Mouse (Mus musculus) small intestine, adult 2 months (tissue): Measurements from ENCODE around the gene Hyou1. TPM values are rescaled to one million over a fixed set of nuclear protein-coding genes. Genes with fewer than 3 reads are reported as not detected.
"Not testable (repeated sequence)": the region's sequence is repeated elsewhere in the genome, so short reads cannot be mapped to it uniquely, and the experiment has no call there.

Source experiments
- H3K27ac ChIP-seq: fragments of 200-500 bp; 2 replicates; pipeline ENCODE4 v1.5.1; 2012; ENCODE audit warnings: low read depth, low read length, control low read depth, inconsistent platforms; ENCODE audit not compliant: insufficient read depth
- H3K27me3 ChIP-seq: fragments of 200-500 bp; 2 replicates; pipeline ENCODE4 v1.6.1; 2012; ENCODE audit warnings: mild to moderate bottlenecking, moderate library complexity, low read length, inconsistent platforms; ENCODE audit not compliant: control insufficient read depth, insufficient read depth
- H3K36me3 ChIP-seq: fragments of 200-500 bp; 2 replicates; pipeline ENCODE4 v1.6.1; 2012; ENCODE audit warnings: mild to moderate bottlenecking, low read length, control low read depth, inconsistent platforms; ENCODE audit not compliant: control insufficient read depth, insufficient read depth
- H3K4me1 ChIP-seq: fragments of 200-500 bp; 2 replicates; pipeline ENCODE4 v1.6.1; 2012; ENCODE audit warnings: low read length, inconsistent platforms, mixed read lengths; ENCODE audit not compliant: control insufficient read depth, insufficient read depth, insufficient read length
- H3K4me3 ChIP-seq: fragments of 200-500 bp; 2 replicates; pipeline ENCODE4 v1.5.1; 2012; ENCODE audit warnings: low read depth, mild to moderate bottlenecking, control low read depth, inconsistent platforms, low read length, moderate library complexity
- CTCF ChIP-seq: fragments of 200-500 bp; IDR thresholded peaks from 2 replicates; pipeline ENCODE4 v1.5.1; 2012; ENCODE audit warnings: low read depth, mild to moderate bottlenecking, control low read depth, inconsistent platforms, low read length, moderate library complexity, mixed read lengths; ENCODE audit not compliant: insufficient replicate concordance, insufficient read length; ENCODE audit errors: extremely low read depth
- POLR2A ChIP-seq: fragments of 200-500 bp; IDR thresholded peaks from 2 replicates; pipeline ENCODE4 v1.6.1; 2012; ENCODE audit warnings: low read depth, mild to moderate bottlenecking, control low read depth, inconsistent platforms, low read length, moderate library complexity
- WGBS: fragments of 180-500 bp; shearing (Covaris S2); methylation state at CpG from one replicate; pipeline ENCODE4 v1.1.7; 2018; 5-methylcytosine and 5-hydroxymethylcytosine counted together
- polyA plus RNA-seq: library from polyadenylated mRNA; depleted of rRNA; stranded (reverse); fragments of >200 nt; gene quantifications from 2 replicates; pipeline ENCODE4 v1.2.3, GENCODE M21; 2012

Gene Hyou1
- polyA plus RNA-seq, 1 experiment = 34.3 TPM

GRCm38 (mm10) chr9:44353142-44353541 is 26.1 kb upstream of the Hyou1 start:
- Histone ChIP-seq H3K27me3 (no peaks in the 10 kb centered on the region), H3K27ac (no peak overlapping the region), H3K4me3 (no peak overlapping the region), H3K36me3 (peaks cover 79% of the 10 kb centered on the region), H3K4me1 (no peaks in the 10 kb centered on the region)
- WGBS = 92% methylated on average over 6 of the region's 6 CpGs
- TF ChIP-seq CTCF = no peak
- TF ChIP-seq POLR2A = no peak

- H3K36me3 ChIP-seq = peaks cover 62% of the 10 kb centered on the region
- H3K27me3 ChIP-seq = no peaks in the 10 kb centered on the region
- H3K4me1 ChIP-seq = peaks cover 2% of the 10 kb centered on the region; the same call in 1 of the 2 replicates
- TF ChIP-seq POLR2A (no peak), CTCF (no peak)
- WGBS = 65% methylated on average over 4 of the region's 4 CpGs
- H3K4me3 ChIP-seq = no peak overlapping the region
- H3K27ac ChIP-seq = no peak overlapping the region
These were observed 22.1 kb upstream of the Hyou1 start for GRCm38 (mm10) chr9:44357207-44357606.

DNA sequence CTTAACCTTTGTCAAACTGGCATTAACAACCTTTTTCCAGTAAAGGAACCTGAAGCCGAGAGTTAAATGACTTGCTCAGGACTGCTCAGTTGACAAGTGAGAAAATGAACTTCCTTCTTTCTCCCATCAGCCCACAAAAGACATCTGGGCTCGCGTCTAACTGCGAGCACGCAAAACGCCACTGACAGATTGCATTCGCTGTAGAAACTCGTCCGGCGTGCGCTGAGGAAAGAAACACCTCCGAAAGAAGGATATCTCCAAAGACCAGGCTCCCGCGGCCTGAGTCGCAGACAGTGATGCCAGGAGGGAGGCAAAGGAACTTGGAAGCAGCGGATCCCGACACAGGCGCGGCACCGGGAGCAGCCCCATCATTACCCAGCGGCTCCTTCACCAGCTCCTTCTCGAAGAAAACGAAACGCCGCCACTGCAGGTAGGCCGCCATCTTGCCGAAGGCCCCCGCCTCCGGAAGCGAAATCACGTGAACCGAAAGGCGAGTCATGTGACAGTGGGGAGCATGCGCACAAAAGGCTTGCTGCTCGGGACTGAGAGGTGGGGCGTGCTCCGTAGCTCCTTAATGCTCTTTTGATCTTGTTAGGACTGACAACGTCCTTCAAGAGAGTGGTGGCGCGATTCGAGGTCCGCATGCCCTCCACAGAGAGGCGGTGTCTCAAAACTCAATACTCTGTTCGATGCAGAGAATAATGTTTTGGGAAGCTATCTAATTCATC is 17.9 kb upstream of the Hyou1 start, which contains the start of gene Vps11:
Gene Vps11 (minus strand): TSS at position 481 of the 728 bp plus-strand sequence.
- H3K36me3 ChIP-seq = peaks cover 23% of the 10 kb centered on the region
- peak within 1 kb of the TSS; percentile 92 for H3K4me3 ChIP-seq
- H3K27me3 ChIP-seq = no peaks in the 10 kb centered on the region
- peaks cover 2% of the 10 kb centered on the region; the same call in 1 of the 2 replicates for H3K4me1 ChIP-seq
- under 1% methylated on average over 44 of the region's 44 CpGs for WGBS
- peak within 1 kb of the TSS; percentile 68 for H3K27ac ChIP-seq
- TF ChIP-seq CTCF (no peak), POLR2A (peak; percentile 82; the same call in 1 of the 2 replicates)

DNA sequence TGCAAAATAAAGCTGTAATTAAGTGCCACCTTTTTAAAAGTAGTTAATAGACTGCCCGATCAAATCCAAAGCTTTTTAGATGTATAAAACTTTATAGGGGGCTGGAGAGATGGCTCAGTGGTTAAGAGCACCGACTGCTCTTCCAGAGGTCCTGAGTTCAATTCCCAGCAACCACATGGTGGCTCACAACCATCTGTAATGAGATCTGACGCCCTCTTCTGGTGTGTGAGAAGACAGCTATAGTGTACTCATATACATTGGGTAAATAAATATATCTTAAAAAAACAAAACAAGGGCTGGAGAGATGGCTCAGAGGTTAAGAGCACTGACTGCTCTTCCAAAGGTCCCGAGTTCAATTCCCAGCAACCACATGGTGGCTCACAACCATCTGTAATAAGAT is 17.4 kb upstream of the Hyou1 start:
- peak overlapping the region; percentile 92 for H3K4me3 ChIP-seq
- H3K36me3 ChIP-seq = peaks cover 17% of the 10 kb centered on the region
- not testable (repeated sequence) for H3K27me3 ChIP-seq, H3K4me1 ChIP-seq
- peak overlapping the region; percentile 68 for H3K27ac ChIP-seq
- WGBS = 35% methylated on average over 4 of the region's 4 CpGs

DNA sequence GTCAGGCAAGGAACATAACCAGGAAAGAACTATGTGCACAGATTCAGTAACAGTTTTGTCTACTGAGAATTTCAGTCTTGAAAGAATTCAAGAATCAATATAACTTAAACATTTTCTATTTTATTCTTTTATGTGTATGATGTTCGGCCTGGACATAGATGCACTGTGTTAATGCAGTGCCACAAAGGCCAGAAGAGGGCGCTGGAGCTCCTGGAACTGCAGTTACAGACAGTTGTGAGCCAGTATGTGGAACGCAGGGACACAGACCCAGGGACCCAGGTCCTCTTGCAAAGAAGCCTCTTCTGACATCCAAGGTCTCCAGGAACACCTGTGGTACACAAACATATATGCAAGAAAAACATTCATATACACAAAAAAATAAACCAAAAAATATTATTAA is 14.8 kb upstream of the Hyou1 start:
- peaks cover 2% of the 10 kb centered on the region; the same call in 1 of the 2 replicates for H3K4me1 ChIP-seq
- 0 out of 2 replicates have a peak, but pooled peaks cover under 1% of the 10 kb centered on the region for H3K36me3 ChIP-seq
- no peak for TF ChIP-seq POLR2A
- peak; percentile 42; the same call in 1 of the 2 replicates for TF ChIP-seq CTCF
- H3K27me3 ChIP-seq = no peaks in the 10 kb centered on the region
- no peak overlapping the region for H3K27ac ChIP-seq
- no peak overlapping the region for H3K4me3 ChIP-seq
- WGBS = 72% methylated on average over 3 of the region's 3 CpGs

DNA sequence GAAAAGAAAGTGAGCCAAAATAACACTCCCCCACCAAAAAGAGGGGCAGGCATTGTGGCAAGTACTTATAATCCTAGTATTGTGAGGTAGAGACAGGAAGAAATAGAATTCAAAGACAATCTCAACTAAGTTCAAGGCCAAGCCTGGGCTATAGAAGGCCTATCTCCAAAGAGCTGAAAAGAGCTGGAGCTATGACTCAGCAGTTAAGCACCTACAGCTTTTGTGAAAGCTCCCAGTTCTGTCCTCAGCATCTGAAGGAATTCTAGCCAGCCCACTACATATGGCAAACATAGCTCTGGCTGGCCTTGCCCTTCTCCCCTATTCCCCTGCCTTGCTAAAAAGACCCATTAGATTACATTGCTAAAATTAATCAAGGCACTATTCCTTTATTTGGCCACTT is 5.9 kb upstream of the Hyou1 start:
- Histone ChIP-seq H3K4me3 (no peak overlapping the region), H3K27me3 (no peaks in the 10 kb centered on the region), H3K27ac (peak overlapping the region; percentile 50; the same call in 1 of the 2 replicates), H3K36me3 (no peaks in the 10 kb centered on the region), H3K4me1 (peaks cover 2% of the 10 kb centered on the region; the same call in 1 of the 2 replicates)
- TF ChIP-seq CTCF = no peak
- no peak for TF ChIP-seq POLR2A

- no peak overlapping the region for H3K4me3 ChIP-seq
- TF ChIP-seq POLR2A (no peak), CTCF (no peak)
- H3K27ac ChIP-seq = no peak overlapping the region
- peaks cover 5% of the 10 kb centered on the region; the same call in 1 of the 2 replicates for H3K4me1 ChIP-seq
- H3K27me3 ChIP-seq = no peaks in the 10 kb centered on the region
- H3K36me3 ChIP-seq = peaks cover 2% of the 10 kb centered on the region
- 84% methylated on average over 6 of the region's 6 CpGs for WGBS
These were observed 3.1 kb upstream of the Hyou1 start for GRCm38 (mm10) chr9:44376141-44376540.

- H3K27me3 ChIP-seq, H3K27ac ChIP-seq, H3K4me3 ChIP-seq, H3K4me1 ChIP-seq: not testable (repeated sequence)
- peaks cover 14% of the 10 kb centered on the region for H3K36me3 ChIP-seq
- WGBS = 79% methylated on average over 2 of the region's 2 CpGs
These were observed 2.0 kb upstream of the Hyou1 start for GRCm38 (mm10) chr9:44377335-44377734.
